Mouse (Mus musculus): ENCODE measurements around the gene Gm47985. TPM values are rescaled to one million over a fixed set of nuclear protein-coding genes. Genes with fewer than 3 reads are reported as not detected.
"Not testable (repeated sequence)": the region's sequence is repeated elsewhere in the genome, so short reads cannot be mapped to it uniquely, and the experiment has no call there.

Gene Gm47985
- polyA plus RNA-seq, 1 experiment from 2014 or later, result 1.1 TPM

GRCm38 (mm10) chr1:151186186-151186585, 3.8 kb downstream of the Gm47985 start:
- WGBS, result 86% methylated on average over 3 of the region's 3 CpGs
- not testable (repeated sequence) for H3K4me1 ChIP-seq

DNA sequence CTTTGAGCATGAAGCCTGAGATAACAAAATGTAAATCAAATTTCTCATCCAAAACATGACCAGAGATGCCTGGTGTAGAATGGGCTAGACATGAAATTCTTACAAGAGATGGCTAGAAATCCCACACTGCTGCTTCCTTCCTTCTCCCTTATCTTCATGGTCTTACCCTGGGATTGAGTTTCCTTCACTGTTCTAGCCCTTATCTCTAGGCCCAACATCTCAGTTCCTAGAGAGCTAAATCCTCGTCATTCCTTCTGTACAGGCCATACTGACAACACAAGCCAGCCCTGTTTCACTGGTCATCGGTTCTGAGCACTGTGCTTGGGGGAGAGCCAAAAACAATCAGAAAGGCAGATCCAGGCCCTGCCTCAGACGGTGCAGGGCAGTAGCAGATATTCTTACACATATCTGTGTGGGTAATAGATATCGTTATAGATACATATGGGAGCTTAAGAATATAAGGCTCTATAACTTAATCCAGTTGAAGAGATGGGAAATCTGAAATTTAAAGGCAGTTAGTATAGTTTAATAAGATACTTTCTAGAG, 4.6 kb downstream of the Gm47985 start:
- ATAC-seq (ENCODE audit: low FRiP score, low read depth); H3K27ac ChIP-seq; H3K4me2 ChIP-seq (replicated peaks); H3K27me3 ChIP-seq (replicated peaks); H3K9me3 ChIP-seq; H3K4me1 ChIP-seq; H3K4me3 ChIP-seq; H3K9ac ChIP-seq; H3K36me3 ChIP-seq: not testable (repeated sequence)
- 94% methylated on average over 4 of the region's 4 CpGs for WGBS

More at GRCm38 (mm10) chr1:151186186-151186585, 3.8 kb downstream of the Gm47985 start:
- ATAC-seq (ENCODE audit: low FRiP score, low read depth); H3K9me3 ChIP-seq; H3K27ac ChIP-seq; H3K36me3 ChIP-seq; H3K4me3 ChIP-seq; H3K4me2 ChIP-seq (replicated peaks); H3K27me3 ChIP-seq (replicated peaks); H3K9ac ChIP-seq: not testable (repeated sequence)

DNA sequence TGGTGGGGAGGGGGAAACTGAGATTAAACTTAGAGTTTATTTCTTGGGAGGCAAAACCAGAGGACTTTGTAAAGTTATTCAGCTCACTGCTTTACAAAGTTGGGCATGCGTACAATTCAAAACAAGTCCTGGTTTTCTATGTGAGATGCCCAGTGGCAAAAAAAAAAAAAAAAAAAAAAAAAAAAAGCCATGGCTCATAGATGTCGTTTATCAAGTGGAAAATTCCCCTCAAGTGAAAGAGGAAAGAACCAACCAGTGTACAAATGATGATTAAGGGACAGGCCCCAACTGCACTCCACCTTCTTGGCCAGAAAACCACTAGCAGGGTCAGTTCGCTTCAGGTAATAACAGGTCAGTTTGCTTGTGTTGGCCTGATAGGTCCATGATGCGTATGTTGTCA, 6.1 kb downstream of the Gm47985 start:
- ATAC-seq (ENCODE audit: low FRiP score, low read depth), result no peak

GRCm38 (mm10) chr1:151192075-151192474, 9.7 kb downstream of the Gm47985 start, which contains the start of gene Gm8947:
Gm8947 (plus strand) TSS chr1:151192376.
- H3K4me1 ChIP-seq; H3K36me3 ChIP-seq; H3K4me3 ChIP-seq; H3K4me2 ChIP-seq (replicated peaks); H3K9me3 ChIP-seq; H3K27me3 ChIP-seq (replicated peaks); H3K9ac ChIP-seq; H3K27ac ChIP-seq; ATAC-seq (ENCODE audit: low FRiP score, low read depth): not testable (repeated sequence)
- 100% methylated on average over 2 of the region's 7 CpGs for WGBS

More for the DNA sequence above, 6.1 kb downstream of the Gm47985 start:
- Histone ChIP-seq H3K36me3 (no peaks in the 10 kb centered on the region), H3K4me3 (no peak overlapping the region), H3K4me2 (replicated peaks) (no peak overlapping the region), H3K27me3 (replicated peaks) (no peaks in the 10 kb centered on the region), H3K9me3 (no peaks in the 10 kb centered on the region), H3K9ac (no peak overlapping the region), H3K27ac (no peak overlapping the region), H3K4me1 (no peaks in the 10 kb centered on the region)
- 89% methylated on average over 4 of the region's 4 CpGs for WGBS

GRCm38 (mm10) chr1:151192739-151193138, 10.4 kb downstream of the Gm47985 start:
- WGBS, result 94% methylated on average over 15 of the region's 15 CpGs
- not testable (repeated sequence) for H3K4me2 ChIP-seq (replicated peaks); H3K36me3 ChIP-seq; H3K4me3 ChIP-seq; H3K9ac ChIP-seq; H3K27ac ChIP-seq; H3K27me3 ChIP-seq (replicated peaks); ATAC-seq (ENCODE audit: low FRiP score, low read depth); H3K9me3 ChIP-seq; H3K4me1 ChIP-seq

GRCm38 (mm10) chr1:151195986-151196385, 13.6 kb downstream of the Gm47985 start:
- not testable (repeated sequence) for H3K4me2 ChIP-seq (replicated peaks); H3K27ac ChIP-seq; H3K4me1 ChIP-seq; H3K9ac ChIP-seq; H3K27me3 ChIP-seq (replicated peaks); H3K4me3 ChIP-seq; ATAC-seq (ENCODE audit: low FRiP score, low read depth); H3K36me3 ChIP-seq; H3K9me3 ChIP-seq
- 71% methylated on average over 4 of the region's 4 CpGs for WGBS

GRCm38 (mm10) chr1:151196690-151197089, 14.4 kb downstream of the Gm47985 start:
- H3K4me3 ChIP-seq; H3K4me2 ChIP-seq (replicated peaks); H3K9ac ChIP-seq; H3K27me3 ChIP-seq (replicated peaks); H3K36me3 ChIP-seq; H3K9me3 ChIP-seq; ATAC-seq (ENCODE audit: low FRiP score, low read depth); H3K27ac ChIP-seq; H3K4me1 ChIP-seq: not testable (repeated sequence)
- 93% methylated on average over 3 of the region's 3 CpGs for WGBS

- not testable (repeated sequence) for H3K4me3 ChIP-seq; H3K27ac ChIP-seq; ATAC-seq (ENCODE audit: low FRiP score, low read depth); H3K9ac ChIP-seq; H3K36me3 ChIP-seq; H3K4me1 ChIP-seq; H3K9me3 ChIP-seq; H3K4me2 ChIP-seq (replicated peaks); H3K27me3 ChIP-seq (replicated peaks)
- WGBS, result 88% methylated on average over 4 of the region's 4 CpGs
These were observed 15.8 kb downstream of the Gm47985 start, which contains the start of gene Gm47995 for GRCm38 (mm10) chr1:151198120-151198519. Gm47995 (plus strand) TSS chr1:151198448.

DNA sequence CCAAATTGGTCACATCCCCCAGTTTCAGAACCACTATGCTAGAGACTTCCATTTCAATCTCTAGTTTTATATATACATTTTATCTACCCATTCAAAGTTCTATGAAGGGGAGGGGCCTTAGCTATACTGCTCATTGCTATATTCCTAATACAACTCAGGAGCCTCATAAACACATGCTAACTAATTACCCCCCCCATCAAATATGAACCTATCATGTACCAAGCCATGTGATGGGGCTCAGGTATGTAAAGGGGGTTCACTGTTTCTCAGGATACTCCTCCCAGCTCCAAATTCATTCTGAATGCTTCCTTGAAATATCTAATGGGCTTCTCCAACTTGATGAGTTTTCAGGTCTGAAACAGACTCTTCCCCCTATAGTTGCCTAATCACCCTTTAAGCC, 18.3 kb downstream of the Gm47985 start:
- not testable (repeated sequence) for H3K36me3 ChIP-seq; H3K4me1 ChIP-seq; H3K4me2 ChIP-seq (replicated peaks); H3K27me3 ChIP-seq (replicated peaks); H3K4me3 ChIP-seq; H3K27ac ChIP-seq; ATAC-seq (ENCODE audit: low FRiP score, low read depth); H3K9me3 ChIP-seq; H3K9ac ChIP-seq

DNA sequence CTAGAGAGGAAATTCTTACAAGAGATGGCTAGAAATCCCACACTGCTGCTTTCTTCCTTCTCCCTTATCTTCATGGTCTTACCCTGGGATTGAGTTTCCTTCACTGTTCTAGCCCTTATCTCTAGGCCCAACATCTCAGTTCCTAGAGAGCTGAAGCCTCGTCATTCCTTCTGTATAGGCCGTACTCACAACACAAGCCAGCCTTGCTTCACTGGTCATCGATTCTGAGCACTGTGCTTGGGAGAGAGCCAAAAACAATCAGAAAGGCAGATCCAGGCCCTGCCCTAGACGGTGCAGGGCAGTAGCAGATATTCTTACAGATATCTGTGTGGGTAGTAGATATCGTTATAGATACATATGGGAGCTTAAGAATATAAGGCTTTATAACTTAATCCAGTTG, 20.4 kb downstream of the Gm47985 start:
- 87% methylated on average over 4 of the region's 5 CpGs for WGBS
- not testable (repeated sequence) for H3K4me2 ChIP-seq (replicated peaks); H3K4me3 ChIP-seq; H3K27me3 ChIP-seq (replicated peaks); H3K27ac ChIP-seq; H3K4me1 ChIP-seq; H3K36me3 ChIP-seq; H3K9ac ChIP-seq; H3K9me3 ChIP-seq; ATAC-seq (ENCODE audit: low FRiP score, low read depth)

GRCm38 (mm10) chr1:151203818-151204217, 21.5 kb downstream of the Gm47985 start, which contains the start of gene 3110040M04Rik:
3110040M04Rik (plus strand) TSS chr1:151204121.
- H3K27me3 ChIP-seq (replicated peaks); H3K4me2 ChIP-seq (replicated peaks); H3K27ac ChIP-seq; ATAC-seq (ENCODE audit: low FRiP score, low read depth); H3K36me3 ChIP-seq; H3K9me3 ChIP-seq; H3K9ac ChIP-seq; H3K4me3 ChIP-seq; H3K4me1 ChIP-seq: not testable (repeated sequence)
- no CpG with 5 or more reads among the region's 6 CpGs for WGBS

GRCm38 (mm10) chr1:151208493-151208892, 26.2 kb downstream of the Gm47985 start:
- H3K9me3 ChIP-seq; H3K27me3 ChIP-seq (replicated peaks); H3K4me2 ChIP-seq (replicated peaks); H3K27ac ChIP-seq; H3K9ac ChIP-seq; H3K4me1 ChIP-seq; H3K36me3 ChIP-seq; H3K4me3 ChIP-seq: not testable (repeated sequence)
- peak; percentile 25; the same call in 1 of the 2 replicates for ATAC-seq (ENCODE audit: low FRiP score, low read depth)
- 87% methylated on average over 4 of the region's 5 CpGs for WGBS

DNA sequence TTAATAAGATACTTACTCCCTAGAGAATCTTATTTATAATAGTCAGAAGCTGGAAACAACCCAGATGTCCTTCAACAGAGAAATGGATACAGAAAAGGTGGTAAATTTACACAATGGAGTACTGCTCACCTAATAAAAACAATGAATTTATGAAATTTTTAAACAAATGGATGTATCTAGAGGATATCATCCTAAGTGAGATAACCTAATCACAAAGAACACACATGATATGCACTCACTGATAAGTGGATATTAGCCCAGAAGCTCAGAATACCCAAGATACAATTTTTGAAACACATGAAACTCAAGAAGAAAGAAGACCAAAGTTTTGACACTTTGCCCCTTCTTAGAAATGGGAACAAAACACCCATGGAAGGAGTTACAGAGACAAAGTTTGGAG, 26.6 kb downstream of the Gm47985 start:
- H3K36me3 ChIP-seq; H3K4me1 ChIP-seq; H3K9me3 ChIP-seq; ATAC-seq (ENCODE audit: low FRiP score, low read depth); H3K4me3 ChIP-seq; H3K27me3 ChIP-seq (replicated peaks); H3K4me2 ChIP-seq (replicated peaks); H3K27ac ChIP-seq; H3K9ac ChIP-seq: not testable (repeated sequence)
